Mouse (Mus musculus) macrophage (primary cell): Measurements from ENCODE around the gene Ccni. TPM values are rescaled to one million over a fixed set of nuclear protein-coding genes. Genes with fewer than 3 reads are reported as not detected.
A peak's percentile ranks its signal among the peaks of the same experiment; 100 is the strongest.

ENCODE experiments used
- H3K27ac ChIP-seq: fragments of 350-480 bp; formaldehyde crosslinking; 2 replicates; pipeline ENCODE4 v1.9.0; 2021
- H3K36me3 ChIP-seq: fragments of 350-480 bp; formaldehyde crosslinking; 2 replicates; pipeline ENCODE4 v1.9.0; 2021; ENCODE audit errors: inconsistent target
- H3K4me3 ChIP-seq: fragments of 350-480 bp; formaldehyde crosslinking; 2 replicates; pipeline ENCODE4 v1.9.0; 2021; ENCODE audit errors: inconsistent target
- H3K79me2 ChIP-seq: fragments of 350-480 bp; formaldehyde crosslinking; 2 replicates; pipeline ENCODE4 v1.9.0; 2021; ENCODE audit errors: inconsistent target
- WGBS: methylation state at CpG from one replicate; pipeline ENCODE4 v1.1.7; 2026; ENCODE audit warnings: inconsistent platforms; ENCODE audit not compliant: missing documents; 5-methylcytosine and 5-hydroxymethylcytosine counted together
- polyA plus RNA-seq: library from polyadenylated mRNA; stranded (reverse); fragments of 250-400 nt; gene quantifications from 3 replicates; pipeline ENCODE4 v1.2.4, GENCODE M21; 2018; ENCODE audit warnings: inconsistent platforms

Gene Ccni
- polyA plus RNA-seq, 1 experiment from 2014 or later: 120 TPM

- no peak overlapping the region for H3K4me3 ChIP-seq
- H3K27ac ChIP-seq: no peak overlapping the region
- H3K79me2 ChIP-seq: no peaks in the 10 kb centered on the region
- peaks cover 6% of the 10 kb centered on the region; the same call in 1 of the 2 replicates for H3K36me3 ChIP-seq
- 98% methylated on average over 6 of the region's 6 CpGs for WGBS
Observed at GRCm38 (mm10) chr5:93172536-93172935, 33.8 kb downstream of the Ccni start.

- no peak overlapping the region for H3K4me3 ChIP-seq
- peaks cover 10% of the 10 kb centered on the region; the same call in 1 of the 2 replicates for H3K36me3 ChIP-seq
- WGBS: 94% methylated on average over 15 of the region's 15 CpGs
- no peaks in the 10 kb centered on the region for H3K79me2 ChIP-seq
- H3K27ac ChIP-seq: no peak overlapping the region
Observed at GRCm38 (mm10) chr5:93171420-93171819, 34.9 kb downstream of the Ccni start.

GRCm38 (mm10) chr5:93168654-93169053 lies 37.6 kb downstream of the Ccni start:
- H3K79me2 ChIP-seq: no peaks in the 10 kb centered on the region
- no peak overlapping the region for H3K4me3 ChIP-seq
- peaks cover 14% of the 10 kb centered on the region; the same call in 1 of the 2 replicates for H3K36me3 ChIP-seq
- H3K27ac ChIP-seq: no peak overlapping the region
- 90% methylated on average over 6 of the region's 6 CpGs for WGBS

- Histone ChIP-seq H3K79me2 (no peaks in the 10 kb centered on the region), H3K27ac (no peak overlapping the region), H3K4me3 (no peak overlapping the region), H3K36me3 (peaks cover 14% of the 10 kb centered on the region; the same call in 1 of the 2 replicates)
- 56% methylated on average over 11 of the region's 11 CpGs for WGBS
Observed at GRCm38 (mm10) chr5:93167919-93168516, 38.3 kb downstream of the Ccni start.

GRCm38 (mm10) chr5:93163541-93163940 lies 42.8 kb downstream of the Ccni start:
- 90% methylated on average over 3 of the region's 3 CpGs for WGBS
- Histone ChIP-seq H3K36me3 (peaks cover 15% of the 10 kb centered on the region; the same call in 1 of the 2 replicates), H3K79me2 (no peaks in the 10 kb centered on the region), H3K4me3 (no peak overlapping the region), H3K27ac (no peak overlapping the region)

- Histone ChIP-seq H3K4me3 (no peak overlapping the region), H3K79me2 (no peaks in the 10 kb centered on the region), H3K27ac (no peak overlapping the region), H3K36me3 (no peaks in the 10 kb centered on the region)
- WGBS: 92% methylated on average over 11 of the region's 11 CpGs
Observed at GRCm38 (mm10) chr5:93154401-93154800, 51.9 kb downstream of the Ccni start.

- 11% methylated on average over 4 of the region's 4 CpGs for WGBS
- Histone ChIP-seq H3K79me2 (no peaks in the 10 kb centered on the region), H3K27ac (peak overlapping the region; percentile 82), H3K4me3 (peak overlapping the region; percentile 37), H3K36me3 (no peaks in the 10 kb centered on the region)
Observed at GRCm38 (mm10) chr5:93152451-93152850, 53.8 kb downstream of the Ccni start.

- Histone ChIP-seq H3K36me3 (no peaks in the 10 kb centered on the region), H3K27ac (peak overlapping the region; percentile 82), H3K79me2 (no peaks in the 10 kb centered on the region), H3K4me3 (peak overlapping the region; percentile 37)
- 7% methylated on average over 6 of the region's 6 CpGs for WGBS
Observed at GRCm38 (mm10) chr5:93151985-93152384, 54.3 kb downstream of the Ccni start.

- Histone ChIP-seq H3K36me3 (no peaks in the 10 kb centered on the region), H3K79me2 (no peaks in the 10 kb centered on the region), H3K4me3 (no peak overlapping the region), H3K27ac (peak overlapping the region; percentile 15)
- WGBS: 78% methylated on average over 12 of the region's 12 CpGs
Observed at GRCm38 (mm10) chr5:93149969-93150777, 56.1 kb downstream of the Ccni start.

- no peak overlapping the region for H3K27ac ChIP-seq
- whole genome bisulfite sequencing: 100% methylated on average over 6 of the region's 6 CpGs
- H3K4me3 ChIP-seq: no peak overlapping the region
- no peaks in the 10 kb centered on the region for H3K79me2 ChIP-seq
- H3K36me3 ChIP-seq: no peaks in the 10 kb centered on the region
Observed at GRCm38 (mm10) chr5:93145504-93145903, 60.8 kb downstream of the Ccni start.

GRCm38 (mm10) chr5:93144874-93145273 lies 61.4 kb downstream of the Ccni start:
- Histone ChIP-seq H3K79me2 (no peaks in the 10 kb centered on the region), H3K4me3 (no peak overlapping the region), H3K27ac (no peak overlapping the region), H3K36me3 (no peaks in the 10 kb centered on the region)
- 92% methylated on average over 5 of the region's 5 CpGs for WGBS

- H3K36me3 ChIP-seq: no peaks in the 10 kb centered on the region
- H3K79me2 ChIP-seq: no peaks in the 10 kb centered on the region
- 92% methylated on average over 11 of the region's 12 CpGs for WGBS
- no peak overlapping the region for H3K4me3 ChIP-seq
- no peak overlapping the region for H3K27ac ChIP-seq
Observed at GRCm38 (mm10) chr5:93143360-93144091, 62.8 kb downstream of the Ccni start.

GRCm38 (mm10) chr5:93140747-93141146 lies 65.5 kb downstream of the Ccni start:
- H3K79me2 ChIP-seq: peaks cover 9% of the 10 kb centered on the region; the same call in 1 of the 2 replicates
- 97% methylated on average over 5 of the region's 5 CpGs for WGBS
- H3K36me3 ChIP-seq: no peaks in the 10 kb centered on the region
- H3K27ac ChIP-seq: no peak overlapping the region
- H3K4me3 ChIP-seq: no peak overlapping the region

GRCm38 (mm10) chr5:93139350-93139749 lies 66.9 kb downstream of the Ccni start:
- Histone ChIP-seq H3K4me3 (no peak overlapping the region), H3K36me3 (no peaks in the 10 kb centered on the region), H3K27ac (no peak overlapping the region), H3K79me2 (peaks cover 9% of the 10 kb centered on the region; the same call in 1 of the 2 replicates)
- WGBS: 96% methylated on average over 9 of the region's 9 CpGs
